Mouse (Mus musculus) embryonic facial prominence, embryonic 11.5 days (tissue): Measurements from ENCODE around the gene Cyp27a1. TPM values are rescaled to one million over a fixed set of nuclear protein-coding genes. Genes with fewer than 3 reads are reported as not detected.
A peak's percentile ranks its signal among the peaks of the same experiment; 100 is the strongest.

Experiments used
- ATAC-seq: fragments of 200-750 bp; cut with Nextera tagmentation; replicated peaks from 2 replicates; pipeline ENCODE4 v1.8.0; 2017; ENCODE audit warnings: low read depth; ENCODE audit not compliant: insufficient number of reproducible peaks, low FRiP score, low TSS enrichment
- DNase-seq: peaks from one replicate; pipeline ENCODE4 v3.0.0-alpha.2; 2015; ENCODE audit warnings: low spot score
- H3K27ac ChIP-seq: fragments of 300-500 bp; sonication (generic); replicated peaks from 2 replicates; pipeline ENCODE4 v1.5.1; 2014; ENCODE audit warnings: mild to moderate bottlenecking, low read depth, low read length, control low read depth
- H3K27me3 ChIP-seq: fragments of 300-500 bp; sonication (generic); 2 replicates; pipeline ENCODE4 v1.6.1; 2014; ENCODE audit warnings: mild to moderate bottlenecking, low read length, moderate library complexity, mixed read lengths; ENCODE audit not compliant: control insufficient read depth, insufficient read depth
- H3K36me3 ChIP-seq: fragments of 300-500 bp; sonication (generic); replicated peaks from 2 replicates; pipeline ENCODE4 v1.6.1; 2014; ENCODE audit warnings: low read depth, mild to moderate bottlenecking, low read length, moderate library complexity, mixed read lengths; ENCODE audit not compliant: control insufficient read depth, insufficient read depth
- H3K4me1 ChIP-seq: fragments of 300-500 bp; sonication (generic); 2 replicates; pipeline ENCODE4 v1.6.1; 2014; ENCODE audit warnings: low read length, mixed read lengths; ENCODE audit not compliant: control insufficient read depth, insufficient read depth
- H3K4me2 ChIP-seq: fragments of 300-500 bp; sonication (generic); 2 replicates; pipeline ENCODE4 v1.6.1; 2014; ENCODE audit warnings: low read depth, mild to moderate bottlenecking, control low read depth, low read length, moderate library complexity
- H3K4me3 ChIP-seq: fragments of 300-500 bp; sonication (generic); 2 replicates; pipeline ENCODE4 v1.5.1; 2014; ENCODE audit warnings: low read depth, low read length, control low read depth
- H3K9ac ChIP-seq: fragments of 300-500 bp; sonication (generic); replicated peaks from 2 replicates; pipeline ENCODE4 v1.6.1; 2014; ENCODE audit warnings: mild to moderate bottlenecking, control low read depth, low read length
- H3K9me3 ChIP-seq: fragments of 300-500 bp; sonication (generic); replicated peaks from 2 replicates; pipeline ENCODE4 v1.6.1; 2016; ENCODE audit warnings: mild to moderate bottlenecking, low read length, inconsistent platforms, mixed read lengths; ENCODE audit not compliant: control insufficient read depth
- WGBS: fragments of 180-500 bp; shearing (Covaris S2); extraction: QIAGEN DNeasy Blood & Tissue Kit; methylation state at CpG from one replicate; pipeline ENCODE4 v1.1.7; 2014; 5-methylcytosine and 5-hydroxymethylcytosine counted together
- polyA plus RNA-seq: library from polyadenylated mRNA; unstranded; fragments of >200 nt; fragmentation: Nextera tagmentation; extraction: Ambion mirVana; gene quantifications from 2 replicates; pipeline ENCODE4 v1.2.1, GENCODE M21; 2014

Cyp27a1 gene
- polyA plus RNA-seq, 1 experiment from 2014 or later, result 12.3 TPM

DNA sequence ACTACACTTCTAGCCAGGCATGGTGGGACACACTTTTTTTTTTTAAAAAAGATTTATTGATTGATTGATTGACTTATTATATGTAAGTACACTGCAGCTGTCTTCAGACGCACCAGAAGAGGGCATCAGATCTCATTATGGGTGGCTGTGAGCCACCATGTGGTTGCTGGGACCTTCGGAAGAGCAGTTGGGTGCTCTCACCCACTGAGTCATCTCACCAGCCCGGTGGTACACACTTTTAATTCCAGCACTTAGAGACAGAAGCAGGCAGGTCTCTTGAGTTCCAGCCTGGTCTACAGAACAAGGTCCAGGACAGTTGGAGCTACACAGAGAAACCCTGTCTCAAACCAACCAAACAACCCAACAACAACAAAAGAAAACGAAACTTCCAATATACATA is 1.3 kb upstream of the Cyp27a1 start:
- H3K9ac ChIP-seq, result no peak overlapping the region
- no peak overlapping the region for H3K27ac ChIP-seq
- no peak overlapping the region for H3K4me3 ChIP-seq
- DNase-seq (no peak), ATAC-seq (no peak)
- no peaks in the 10 kb centered on the region for H3K36me3 ChIP-seq
- no peaks in the 10 kb centered on the region for H3K27me3 ChIP-seq
- H3K4me2 ChIP-seq, result no peak overlapping the region
- no peaks in the 10 kb centered on the region for H3K4me1 ChIP-seq
- WGBS, result 80% methylated on average over 4 of the region's 4 CpGs
- no peaks in the 10 kb centered on the region for H3K9me3 ChIP-seq

DNA sequence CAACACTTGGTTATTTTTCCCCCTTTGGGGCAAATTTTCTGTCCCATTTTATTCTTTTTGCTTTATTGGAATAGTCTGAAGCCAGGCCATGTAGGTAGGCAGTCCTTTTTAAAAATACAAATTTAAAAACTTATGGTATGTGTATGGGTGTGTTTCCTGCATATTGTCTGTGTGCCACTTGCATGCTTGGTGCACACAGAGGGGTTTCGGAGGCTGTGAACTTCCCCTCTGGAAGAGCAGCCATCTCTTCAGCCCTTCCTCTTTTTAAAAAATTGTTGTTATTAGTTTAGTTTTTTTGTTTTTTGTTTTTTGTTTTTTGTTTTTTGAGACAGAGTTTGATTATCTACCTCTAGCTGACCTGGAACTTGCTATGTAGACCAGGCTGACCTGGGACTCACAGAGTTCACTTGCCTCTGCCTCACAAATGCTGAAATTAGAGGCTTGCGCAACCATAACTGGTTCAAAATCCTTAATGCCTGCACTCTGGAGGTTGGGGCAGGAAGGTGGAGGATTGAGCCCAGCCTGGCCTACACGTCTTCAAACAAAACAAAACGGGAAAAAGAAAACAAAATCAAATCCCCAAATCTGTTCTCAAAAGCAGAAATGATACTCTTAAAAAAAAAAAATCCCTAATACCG is 794 bp upstream of the Cyp27a1 start:
- Histone ChIP-seq H3K4me2 (peak overlapping the region; percentile 72), H3K4me3 (peak overlapping the region; percentile 37; the same call in 1 of the 2 replicates), H3K36me3 (no peaks in the 10 kb centered on the region), H3K4me1 (no peaks in the 10 kb centered on the region), H3K9me3 (no peaks in the 10 kb centered on the region), H3K27me3 (no peaks in the 10 kb centered on the region), H3K9ac (peak overlapping the region; percentile 52), H3K27ac (no peak overlapping the region)
- DNase-seq, result peak; percentile 8
- ATAC-seq, result no peak
- WGBS, result 39% methylated on average over 5 of the region's 5 CpGs

DNA sequence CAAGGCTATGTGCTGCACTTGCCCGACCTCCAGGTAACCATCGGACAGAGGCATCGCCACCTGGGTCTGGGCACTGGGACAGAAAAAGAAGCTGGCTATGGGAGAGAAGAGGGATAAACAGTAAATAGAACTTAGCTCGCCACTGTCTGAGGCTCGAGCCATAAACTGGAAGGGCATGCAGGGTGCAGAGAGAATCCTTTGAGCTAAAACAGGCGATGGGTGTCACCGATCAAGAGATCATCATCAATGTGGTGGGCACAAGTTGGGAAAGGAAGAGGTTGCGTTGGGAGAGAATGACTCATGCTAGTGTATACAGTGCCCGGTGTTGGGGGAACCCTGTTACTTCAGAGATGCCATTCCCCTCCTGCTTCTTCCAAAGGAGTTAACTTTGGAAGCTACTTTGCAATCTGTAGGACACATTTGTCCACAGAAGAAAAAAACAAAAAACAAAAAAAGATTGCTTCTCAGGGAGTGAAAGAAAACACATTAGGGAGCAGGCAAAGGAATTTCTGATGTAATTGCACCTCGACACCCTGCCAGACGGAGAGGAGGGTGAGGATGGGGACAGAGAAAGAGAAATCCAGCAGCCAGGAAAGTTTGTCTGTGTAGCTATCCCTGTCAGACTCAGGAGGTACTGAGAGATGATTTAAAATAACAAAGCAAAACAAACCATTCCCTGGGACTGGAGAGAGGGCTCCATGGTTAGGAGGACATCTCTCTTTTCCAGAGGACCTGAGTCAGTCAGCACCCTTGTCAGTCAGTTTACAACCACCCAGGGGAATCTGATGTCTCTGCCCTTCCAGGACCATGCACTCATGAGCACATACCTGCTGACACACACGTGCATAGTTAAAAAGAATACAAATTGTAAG is 721 bp downstream of the Cyp27a1 start:
- Histone ChIP-seq H3K9me3 (no peaks in the 10 kb centered on the region), H3K4me2 (peak overlapping the region; percentile 72), H3K4me1 (no peaks in the 10 kb centered on the region), H3K36me3 (no peaks in the 10 kb centered on the region), H3K4me3 (peak overlapping the region; percentile 37), H3K27ac (no peak overlapping the region), H3K27me3 (no peaks in the 10 kb centered on the region), H3K9ac (peak overlapping the region; percentile 52)
- DNase-seq, result no peak
- WGBS, result 28% methylated on average over 12 of the region's 12 CpGs
- ATAC-seq, result no peak

DNA sequence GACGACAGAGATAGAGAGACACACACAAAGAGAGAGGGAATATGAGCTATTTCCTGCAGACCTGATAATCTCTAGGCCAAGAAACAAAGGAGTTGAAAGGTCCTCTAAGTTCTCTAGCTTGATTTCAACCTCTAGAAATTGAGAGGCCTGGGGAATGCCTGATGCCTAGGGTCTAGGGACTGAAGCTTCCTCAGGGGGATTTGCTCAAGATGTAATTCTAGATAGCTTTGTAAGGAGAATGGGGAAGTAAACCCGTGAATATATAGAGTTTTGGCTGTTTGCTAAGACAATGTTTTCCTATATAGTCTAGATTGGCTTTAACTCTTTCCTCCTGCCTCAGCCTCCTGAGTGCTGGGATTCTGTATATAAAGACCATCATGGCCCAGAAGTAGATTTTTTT is 1.6 kb downstream of the Cyp27a1 start:
- H3K27me3 ChIP-seq, result no peaks in the 10 kb centered on the region
- no peaks in the 10 kb centered on the region for H3K4me1 ChIP-seq
- no peaks in the 10 kb centered on the region for H3K36me3 ChIP-seq
- H3K4me3 ChIP-seq, result no peak overlapping the region
- H3K9ac ChIP-seq, result no peak overlapping the region
- 23% methylated on average over 2 of the region's 2 CpGs for WGBS
- DNase-seq (peak; percentile 14), ATAC-seq (no peak)
- H3K27ac ChIP-seq, result no peak overlapping the region
- H3K9me3 ChIP-seq, result no peaks in the 10 kb centered on the region
- no peak overlapping the region for H3K4me2 ChIP-seq

DNA sequence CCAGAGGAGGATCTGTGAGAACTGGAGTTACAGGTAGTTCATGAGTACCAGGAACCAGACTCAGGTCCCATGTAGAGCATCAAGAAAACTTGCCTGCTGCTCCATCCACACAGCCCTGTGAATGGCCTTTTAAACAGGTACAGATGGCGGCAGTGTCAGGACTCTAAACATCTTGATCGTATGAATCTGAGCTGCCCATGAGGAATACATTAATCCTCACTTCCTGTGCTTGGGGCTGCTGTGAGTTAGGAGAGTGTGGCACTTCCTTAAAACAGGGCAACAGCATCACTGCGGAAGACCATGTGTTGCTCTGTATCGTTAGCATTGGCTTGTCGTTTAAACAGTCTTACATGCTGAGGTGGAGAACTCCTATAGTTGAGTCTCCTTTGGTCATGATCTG is 2.1 kb downstream of the Cyp27a1 start:
- Histone ChIP-seq H3K27ac (no peak overlapping the region), H3K4me1 (no peaks in the 10 kb centered on the region), H3K4me2 (no peak overlapping the region), H3K27me3 (no peaks in the 10 kb centered on the region), H3K36me3 (no peaks in the 10 kb centered on the region), H3K9ac (no peak overlapping the region), H3K9me3 (no peaks in the 10 kb centered on the region), H3K4me3 (no peak overlapping the region)
- ATAC-seq (peak; percentile 64; the same call in 1 of the 2 replicates), DNase-seq (peak; percentile 91)
- WGBS, result 33% methylated on average over 5 of the region's 5 CpGs

DNA sequence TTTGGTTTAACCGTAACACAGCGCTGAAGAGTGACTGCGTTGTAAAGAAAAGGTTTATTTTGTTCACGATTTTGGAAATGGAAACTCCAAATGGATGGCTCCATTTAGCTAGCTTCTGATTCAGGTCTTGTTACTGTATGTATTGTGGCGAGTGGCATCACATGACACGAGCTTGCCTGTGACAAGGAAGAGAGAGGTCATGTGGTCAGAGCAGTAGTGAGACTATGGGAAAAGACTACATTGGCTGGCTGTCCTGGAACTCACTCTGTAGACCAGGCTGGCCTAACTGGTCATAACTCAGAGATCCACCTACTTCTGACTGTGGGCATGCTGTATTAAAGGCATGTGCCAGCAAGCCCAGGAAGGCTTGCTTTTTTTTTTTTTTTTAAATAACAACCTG is 2.5 kb downstream of the Cyp27a1 start:
- no peak overlapping the region for H3K4me3 ChIP-seq
- no peaks in the 10 kb centered on the region for H3K4me1 ChIP-seq
- no peaks in the 10 kb centered on the region for H3K36me3 ChIP-seq
- ATAC-seq (no peak), DNase-seq (peak; percentile 12)
- no peak overlapping the region for H3K4me2 ChIP-seq
- no peaks in the 10 kb centered on the region for H3K9me3 ChIP-seq
- no peaks in the 10 kb centered on the region for H3K27me3 ChIP-seq
- H3K27ac ChIP-seq, result no peak overlapping the region
- H3K9ac ChIP-seq, result no peak overlapping the region
- 74% methylated on average over 6 of the region's 6 CpGs for WGBS

DNA sequence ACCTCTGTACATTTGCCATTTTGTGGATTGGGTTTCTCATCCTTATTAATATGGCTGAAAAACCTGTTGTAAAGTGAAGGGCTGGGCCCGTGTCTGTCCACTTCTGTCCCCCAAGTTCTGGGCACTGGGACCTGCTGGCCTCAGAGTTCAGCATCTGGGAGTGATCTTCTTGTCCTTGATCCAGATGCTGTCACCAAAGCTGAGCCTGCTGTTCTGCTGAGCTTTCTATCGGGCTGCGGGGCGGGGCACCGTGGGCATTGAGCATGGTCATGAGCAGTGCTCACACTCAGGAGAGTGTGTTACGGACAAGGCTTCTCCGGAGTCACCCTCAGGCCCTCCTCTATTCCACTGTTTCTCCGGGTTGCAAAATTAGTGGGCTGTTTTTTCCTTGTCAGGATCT is 4.7 kb downstream of the Cyp27a1 start:
- H3K27me3 ChIP-seq, result no peaks in the 10 kb centered on the region
- H3K9me3 ChIP-seq, result no peaks in the 10 kb centered on the region
- no peak overlapping the region for H3K4me3 ChIP-seq
- no peak overlapping the region for H3K27ac ChIP-seq
- WGBS, result 59% methylated on average over 8 of the region's 8 CpGs
- no peaks in the 10 kb centered on the region for H3K36me3 ChIP-seq
- ATAC-seq (no peak), DNase-seq (peak; percentile 15)
- no peak overlapping the region for H3K9ac ChIP-seq
- no peaks in the 10 kb centered on the region for H3K4me1 ChIP-seq
- no peak overlapping the region for H3K4me2 ChIP-seq

DNA sequence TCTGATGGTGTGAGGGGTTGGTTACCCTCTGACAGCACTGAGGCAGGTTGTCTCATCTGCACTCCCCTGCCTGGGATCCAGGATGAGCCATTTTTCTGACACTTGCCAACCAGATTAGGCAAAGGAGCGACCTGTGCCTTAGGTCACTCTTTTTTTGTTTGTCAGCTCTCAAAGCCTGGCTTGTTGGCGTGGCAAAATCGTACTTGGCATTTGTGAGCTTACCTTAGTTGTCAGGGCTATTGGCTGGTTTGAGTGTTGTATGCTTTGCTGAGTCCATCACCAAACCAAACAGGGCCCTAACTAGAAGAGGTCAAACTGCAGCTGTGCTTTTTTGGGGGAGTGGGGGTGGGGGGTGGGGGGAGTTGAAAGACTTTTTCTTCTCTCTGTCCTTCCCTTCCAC is 5.9 kb downstream of the Cyp27a1 start:
- Histone ChIP-seq H3K36me3 (no peaks in the 10 kb centered on the region), H3K4me3 (no peak overlapping the region), H3K27me3 (no peaks in the 10 kb centered on the region), H3K4me1 (no peaks in the 10 kb centered on the region), H3K27ac (no peak overlapping the region), H3K9me3 (no peaks in the 10 kb centered on the region), H3K9ac (no peak overlapping the region), H3K4me2 (no peak overlapping the region)
- 63% methylated on average over 3 of the region's 3 CpGs for WGBS
- DNase-seq (no peak), ATAC-seq (no peak)
